Mouse (Mus musculus) liver, adult 2 months (tissue): ENCODE measurements around the gene Hoxa5.

Experiments
- CTCF ChIP-seq: fragments of 200-500 bp; IDR thresholded peaks from 2 replicates; pipeline ENCODE4 v1.5.1; 2011; ENCODE audit warnings: low read depth, low read length, control low read depth
- POLR2A ChIP-seq: fragments of 200-500 bp; IDR thresholded peaks from 2 replicates; pipeline ENCODE4 v1.6.1; 2011; ENCODE audit warnings: low read length, control low read depth; ENCODE audit not compliant: insufficient read depth; ENCODE audit errors: extremely low read depth

DNA sequence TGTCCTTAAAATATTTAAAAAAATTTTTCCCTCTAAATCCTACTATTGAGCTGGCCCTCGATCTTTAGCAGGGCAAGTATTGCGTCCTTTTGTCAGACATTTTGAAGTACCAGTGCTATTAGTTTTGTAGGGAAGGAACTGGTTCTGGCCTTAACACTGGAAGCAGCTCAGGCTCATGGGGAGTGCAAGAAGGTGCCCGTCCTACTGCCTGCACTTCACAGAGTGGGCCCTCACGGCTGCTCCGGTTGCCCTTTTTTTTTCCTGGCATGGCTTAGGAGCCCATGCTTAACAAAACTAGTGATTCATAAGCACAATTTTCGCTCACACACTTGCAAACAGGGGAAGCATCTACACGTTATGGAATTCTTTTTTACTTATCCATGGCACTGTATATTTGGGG, 34.6 kb upstream of the Hoxa5 start:
- TF ChIP-seq CTCF, result no peak
- TF ChIP-seq POLR2A, result no peak
